Mouse (Mus musculus): ENCODE data around the gene Tubgcp6.

DNA sequence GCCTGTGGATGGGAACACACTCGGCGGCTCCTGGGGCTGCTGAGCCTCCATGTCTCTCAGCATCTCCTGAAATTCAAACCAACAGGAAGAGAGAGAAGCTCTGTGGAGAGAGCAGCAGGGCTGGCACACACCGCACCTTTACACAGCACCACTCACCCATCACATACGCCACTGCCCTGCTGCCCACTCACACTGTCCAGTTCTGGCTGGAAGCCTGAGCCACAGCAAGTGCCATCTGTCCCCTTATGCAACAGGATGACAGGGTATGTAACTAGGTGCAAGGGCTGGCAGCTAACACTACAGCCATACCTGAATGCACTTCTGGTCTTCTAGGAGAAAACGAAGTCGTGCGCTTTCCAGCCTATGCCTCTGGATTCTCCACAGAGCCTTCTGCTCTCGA is 18.5 kb downstream of the Tubgcp6 start:
- TF ChIP-seq GATA1 (IDR thresholded peaks at IDR 0.05; ENCODE audit: low read length) (no peak), TAL1 (IDR thresholded peaks at IDR 0.05; ENCODE audit: low read length) (no peak)

Measured in erythroblast, embryonic 14.5 days (primary cell).